Mouse (Mus musculus) CH12.LX (cell line): ENCODE measurements around the gene Dnajc10. TPM values are rescaled to one million over a fixed set of nuclear protein-coding genes. Genes with fewer than 3 reads are reported as not detected.

Experiments
- DNase-seq: peaks from one replicate; pipeline ENCODE4 v3.0.0-alpha.2; 2013; ENCODE audit errors: extremely low read depth
- H3K27ac ChIP-seq: 2 replicates; pipeline ENCODE4 v1.5.1; 2012; ENCODE audit warnings: low read depth, mild to moderate bottlenecking, control low read depth, moderate library complexity; ENCODE audit not compliant: insufficient read depth
- H3K27me3 ChIP-seq: replicated peaks from 2 replicates; pipeline ENCODE3; 2012; ENCODE audit warnings: inconsistent platforms
- H3K36me3 ChIP-seq, 2 experiments: replicated peaks in 1 of 2; 2 replicates each; pipeline versions ENCODE3 to v1.6.1; 2012; ENCODE audit warnings: inconsistent platforms in 1 of 2, low read length in 1 of 2, mild to moderate bottlenecking in 1 of 2, mixed read lengths in 1 of 2, moderate library complexity in 1 of 2; ENCODE audit not compliant: control insufficient read depth in 1 of 2, insufficient read depth in 1 of 2
- H3K4me1 ChIP-seq, 2 experiments: 2 replicates each; pipeline ENCODE4 v1.6.1; 2012; ENCODE audit warnings: inconsistent platforms in 1 of 2, moderate library complexity in 1 of 2; ENCODE audit not compliant: insufficient read depth in 2 of 2, control insufficient read depth in 1 of 2
- H3K4me2 ChIP-seq: 2 replicates; pipeline ENCODE4 v1.6.1; 2012; ENCODE audit warnings: low read depth, mild to moderate bottlenecking, control low read depth; ENCODE audit not compliant: poor library complexity, insufficient read depth, severe bottlenecking
- H3K4me3 ChIP-seq, 3 experiments: fragments of 150-350 bp in 1 of 3; sonication (generic) in 1 of 3; replicated peaks in 1 of 3; 2 replicates each; pipeline versions ENCODE3 to v1.5.1; 2011 to 2012; ENCODE audit warnings: low read depth in 2 of 3, low read length in 2 of 3, mild to moderate bottlenecking in 2 of 3, moderate library complexity in 2 of 3, control low read depth in 1 of 3, improper control_type of control experiment in 1 of 3, inconsistent platforms in 1 of 3, mixed read lengths in 1 of 3; ENCODE audit not compliant: poor library complexity in 1 of 3
- H3K79me2 ChIP-seq: replicated peaks from 2 replicates; pipeline ENCODE4 v1.6.1; 2012; ENCODE audit warnings: mild to moderate bottlenecking, moderate library complexity; ENCODE audit not compliant: control insufficient read depth, poor library complexity, insufficient read depth, severe bottlenecking; ENCODE audit errors: extremely low read depth
- H3K9ac ChIP-seq: 2 replicates; pipeline ENCODE4 v1.6.1; 2012; ENCODE audit warnings: low read depth, mild to moderate bottlenecking, control low read depth, moderate library complexity; ENCODE audit not compliant: insufficient read depth
- H3K9me3 ChIP-seq: replicated peaks from 2 replicates; pipeline ENCODE3; 2012; ENCODE audit warnings: low read length, inconsistent platforms, mixed read lengths
- CHD2 ChIP-seq: IDR thresholded peaks from 2 replicates; pipeline ENCODE4 v1.6.1; 2011; ENCODE audit warnings: low read length, improper control_type of control experiment
- E2F4 ChIP-seq: IDR thresholded peaks from 2 replicates; pipeline ENCODE4 v1.6.1; 2011; ENCODE audit warnings: low read depth, low read length, improper control_type of control experiment; ENCODE audit not compliant: insufficient replicate concordance
- EP300 ChIP-seq: IDR thresholded peaks from 2 replicates; pipeline ENCODE4 v1.6.1; 2011; ENCODE audit warnings: low read length, improper control_type of control experiment
- ETS1 ChIP-seq: conservative IDR thresholded peaks from 2 replicates; pipeline ENCODE4 v1.6.1; 2012; ENCODE audit warnings: low read depth, mild to moderate bottlenecking, inconsistent platforms, low read length, improper control_type of control experiment, moderate library complexity
- GABPA ChIP-seq: IDR thresholded peaks from 2 replicates; pipeline ENCODE4 v1.6.1; 2012; ENCODE audit warnings: low read depth, low read length, improper control_type of control experiment, inconsistent platforms; ENCODE audit not compliant: insufficient replicate concordance
- JUND ChIP-seq: conservative IDR thresholded peaks from 2 replicates; pipeline ENCODE4 v1.6.1; 2011; ENCODE audit warnings: low read depth, low read length, improper control_type of control experiment
- KAT2A ChIP-seq: IDR thresholded peaks from 2 replicates; pipeline ENCODE4 v1.6.1; 2012; ENCODE audit warnings: low read length, improper control_type of control experiment, inconsistent platforms; ENCODE audit not compliant: insufficient replicate concordance
- MAX ChIP-seq: IDR thresholded peaks from 2 replicates; pipeline ENCODE4 v1.6.1; 2011; ENCODE audit warnings: low read length, improper control_type of control experiment
- MAZ ChIP-seq: IDR thresholded peaks from 2 replicates; pipeline ENCODE4 v1.6.1; 2012; ENCODE audit warnings: low read depth, mild to moderate bottlenecking, inconsistent platforms, low read length, improper control_type of control experiment, moderate library complexity
- MYC ChIP-seq: IDR thresholded peaks from 2 replicates; pipeline ENCODE4 v1.6.1; 2011; ENCODE audit warnings: low read depth, mild to moderate bottlenecking, improper control_type of control experiment, low read length
- NELFE ChIP-seq: IDR thresholded peaks from 2 replicates; pipeline ENCODE4 v1.6.1; 2011; ENCODE audit warnings: low read depth, low read length, improper control_type of control experiment
- PAX5 ChIP-seq: IDR thresholded peaks from 2 replicates; pipeline ENCODE4 v1.6.1; 2012; ENCODE audit warnings: low read length, inconsistent platforms, mixed read lengths
- RAD21 ChIP-seq: IDR thresholded peaks from 2 replicates; pipeline ENCODE4 v1.6.1; 2011; ENCODE audit warnings: low read depth, mild to moderate bottlenecking, low read length, improper control_type of control experiment, moderate library complexity
- TCF12 ChIP-seq: IDR thresholded peaks from 2 replicates; pipeline ENCODE4 v1.6.1; 2014; ENCODE audit warnings: low read depth, mild to moderate bottlenecking, inconsistent platforms, low read length, improper control_type of control experiment
- ZC3H11A ChIP-seq: IDR thresholded peaks from 2 replicates; pipeline ENCODE4 v1.6.1; 2012; ENCODE audit warnings: low read depth, mild to moderate bottlenecking, inconsistent platforms, low read length, improper control_type of control experiment
- ZMIZ1 ChIP-seq: IDR thresholded peaks from 2 replicates; pipeline ENCODE4 v1.6.1; 2012; ENCODE audit warnings: low read depth, mild to moderate bottlenecking, inconsistent platforms, low read length, improper control_type of control experiment
- ZNF384 ChIP-seq: IDR thresholded peaks from 2 replicates; pipeline ENCODE4 v1.6.1; 2012; ENCODE audit warnings: low read depth, low read length, improper control_type of control experiment, inconsistent platforms
- dilution Hi-C: fragments of 300-500 bp; cut with MboI; formaldehyde crosslinking; loops from 2 replicates; pipeline ENCODE4 v1.14.3; 2020; ENCODE audit warnings: low sequenced_read_pairs; ENCODE audit not compliant: extremely low pct_unique_long_range_greater_than_20kb, extremely low pct_ligation_motif_present
- in situ Hi-C: fragments of 300-500 bp; cut with MboI; formaldehyde crosslinking; loops from 3 replicates; pipeline ENCODE4 v1.14.3; 2019; ENCODE audit warnings: low sequenced_read_pairs, low pct_ligation_motif_present, low pct_unique_long_range_greater_than_20kb, mixed read lengths
- polyA plus RNA-seq: library from polyadenylated mRNA; unstranded; fragments of >175 nt; gene quantifications from 2 replicates; pipeline ENCODE4 v1.2.1, GENCODE M21; 2012; ENCODE audit warnings: low read depth; ENCODE audit not compliant: insufficient read length
- total RNA-seq, 2 experiments: library from RNA; depleted of rRNA; stranded (reverse); fragments of 300-350 nt in 1 of 2; fragments of >200 nt in 1 of 2; gene quantifications; 2 replicates each; pipeline ENCODE4 v1.2.3; 2012 to 2014

Dnajc10 gene
- total and polyA plus RNA-seq, 3 experiments: 48.3 to 81.3 (median 65.1) TPM

- Histone ChIP-seq H3K9ac (no peak overlapping the region), H3K36me3 (no peaks in the 10 kb centered on the region), H3K27ac (no peak overlapping the region), H3K4me1 (no peaks in the 10 kb centered on the region), H3K4me2 (no peak overlapping the region), H3K4me3 (no peak overlapping the region), H3K9me3 (no peaks in the 10 kb centered on the region), H3K79me2 (no peaks in the 10 kb centered on the region), H3K27me3 (no peaks in the 10 kb centered on the region)
- in situ Hi-C loops (no loop called here), dilution Hi-C loops (no loop called here)
- no peak for TF ChIP-seq CHD2
- no peak for TF ChIP-seq MAZ
- TF ChIP-seq E2F4: no peak
- no peak for TF ChIP-seq ZMIZ1
- TF ChIP-seq JUND: no peak
- TF ChIP-seq TCF12: no peak
- TF ChIP-seq ETS1: no peak
- TF ChIP-seq KAT2A: no peak
- no peak for TF ChIP-seq RAD21
- TF ChIP-seq PAX5: no peak
- TF ChIP-seq GABPA: no peak
- no peak for TF ChIP-seq NELFE
- TF ChIP-seq MYC: no peak
- no peak for DNase-seq
Measured at GRCm38 (mm10) chr2:80388341-80388740, 73.1 kb downstream of the Dnajc10 start.

GRCm38 (mm10) chr2:80396057-80396456 lies 80.8 kb downstream of the Dnajc10 start:
- Histone ChIP-seq H3K4me3 (no peak overlapping the region), H3K9me3 (no peaks in the 10 kb centered on the region), H3K36me3 (no peaks in the 10 kb centered on the region), H3K4me2 (no peak overlapping the region), H3K27me3 (no peaks in the 10 kb centered on the region), H3K27ac (no peak overlapping the region)
- dilution Hi-C loops: no loop called here
- no peak for DNase-seq
- TF ChIP-seq ZNF384: no peak
- no peak for TF ChIP-seq ZC3H11A
- no peak for TF ChIP-seq NELFE
- TF ChIP-seq EP300: no peak
- TF ChIP-seq MAX: no peak
- TF ChIP-seq, all 38 proteins: peak for 0
- in situ Hi-C loops: no loop called here
- no peaks in the 10 kb centered on the region for H3K4me1 ChIP-seq
- H3K79me2 ChIP-seq: no peaks in the 10 kb centered on the region
- H3K9ac ChIP-seq: no peak overlapping the region
